Mouse (Mus musculus) lung, embryonic 15.5 days (tissue): ENCODE measurements around the gene Ccdc54. TPM values are rescaled to one million over a fixed set of nuclear protein-coding genes. Genes with fewer than 3 reads are reported as not detected.

Experiments used
- ATAC-seq: fragments of 200-750 bp; cut with Nextera tagmentation; 2 replicates; pipeline ENCODE4 v1.8.0; 2017; ENCODE audit warnings: moderate number of reproducible peaks, borderline replicate concordance; ENCODE audit not compliant: low FRiP score, low TSS enrichment; ENCODE audit errors: extremely low read depth
- H3K27ac ChIP-seq: fragments of 300-500 bp; sonication (generic); 2 replicates; pipeline ENCODE4 v1.5.1; 2015; ENCODE audit warnings: moderate library complexity, mild to moderate bottlenecking, inconsistent platforms
- H3K27me3 ChIP-seq: fragments of 300-500 bp; sonication (generic); 2 replicates; pipeline ENCODE4 v1.6.1; 2015; ENCODE audit warnings: inconsistent platforms
- H3K36me3 ChIP-seq: fragments of 300-500 bp; sonication (generic); 2 replicates; pipeline ENCODE4 v1.6.1; 2015; ENCODE audit warnings: inconsistent platforms
- H3K4me1 ChIP-seq: fragments of 300-500 bp; sonication (generic); 2 replicates; pipeline ENCODE4 v1.6.1; 2015; ENCODE audit warnings: inconsistent platforms
- H3K4me2 ChIP-seq: fragments of 300-500 bp; sonication (generic); 2 replicates; pipeline ENCODE4 v1.6.1; 2015; ENCODE audit warnings: inconsistent platforms, mild to moderate bottlenecking, moderate library complexity
- H3K4me3 ChIP-seq: fragments of 300-500 bp; sonication (generic); 2 replicates; pipeline ENCODE4 v1.5.1; 2015; ENCODE audit warnings: mild to moderate bottlenecking, inconsistent platforms
- H3K9ac ChIP-seq: fragments of 300-500 bp; sonication (generic); 2 replicates; pipeline ENCODE4 v1.6.1; 2015; ENCODE audit warnings: inconsistent platforms
- H3K9me3 ChIP-seq: fragments of 300-500 bp; sonication (generic); 2 replicates; pipeline ENCODE4 v1.6.1; 2016; ENCODE audit warnings: inconsistent platforms
- WGBS: fragments of 180-500 bp; shearing (Covaris S2); methylation state at CpG from one replicate; pipeline ENCODE4 v1.1.7; 2015; 5-methylcytosine and 5-hydroxymethylcytosine counted together
- polyA plus RNA-seq: library from polyadenylated mRNA; unstranded; fragments of >200 nt; fragmentation: Nextera tagmentation; extraction: Ambion mirVana; gene quantifications from 2 replicates; pipeline ENCODE4 v1.2.1, GENCODE M21; 2015

The Ccdc54 gene
- polyA plus RNA-seq, 1 experiment from 2014 or later: not detected

- Histone ChIP-seq H3K4me2 (no peak overlapping the region), H3K9ac (no peak overlapping the region), H3K27me3 (no peaks in the 10 kb centered on the region), H3K4me1 (no peaks in the 10 kb centered on the region), H3K9me3 (no peaks in the 10 kb centered on the region), H3K27ac (no peak overlapping the region), H3K36me3 (no peaks in the 10 kb centered on the region), H3K4me3 (no peak overlapping the region)
- 56% methylated on average over 11 of the region's 11 CpGs for WGBS
- no peak for ATAC-seq
These were observed 1.3 kb downstream of the Ccdc54 start for GRCm38 (mm10) chr16:50589574-50590151.

- no peaks in the 10 kb centered on the region for H3K9me3 ChIP-seq
- WGBS: 75% methylated on average over 1 of the region's 1 CpGs
- no peaks in the 10 kb centered on the region for H3K27me3 ChIP-seq
- H3K4me2 ChIP-seq: no peak overlapping the region
- H3K27ac ChIP-seq: no peak overlapping the region
- H3K4me1 ChIP-seq: no peaks in the 10 kb centered on the region
- no peak for ATAC-seq
- no peak overlapping the region for H3K9ac ChIP-seq
- no peak overlapping the region for H3K4me3 ChIP-seq
- H3K36me3 ChIP-seq: no peaks in the 10 kb centered on the region
These were observed 2.8 kb downstream of the Ccdc54 start for GRCm38 (mm10) chr16:50588191-50588590.

GRCm38 (mm10) chr16:50587139-50587538 lies 3.8 kb downstream of the Ccdc54 start:
- Histone ChIP-seq H3K9me3 (no peaks in the 10 kb centered on the region), H3K4me1 (no peaks in the 10 kb centered on the region), H3K4me2 (no peak overlapping the region), H3K27ac (no peak overlapping the region), H3K9ac (no peak overlapping the region), H3K4me3 (no peak overlapping the region), H3K36me3 (no peaks in the 10 kb centered on the region), H3K27me3 (no peaks in the 10 kb centered on the region)
- no peak for ATAC-seq
- WGBS: 84% methylated on average over 7 of the region's 7 CpGs

GRCm38 (mm10) chr16:50578361-50578760 lies 12.6 kb downstream of the Ccdc54 start:
- H3K36me3 ChIP-seq: no peaks in the 10 kb centered on the region
- no peaks in the 10 kb centered on the region for H3K27me3 ChIP-seq
- no peak for ATAC-seq
- no peak overlapping the region for H3K9ac ChIP-seq
- WGBS: 76% methylated on average over 6 of the region's 6 CpGs
- no peak overlapping the region for H3K27ac ChIP-seq
- H3K4me1 ChIP-seq: no peaks in the 10 kb centered on the region
- H3K4me2 ChIP-seq: no peak overlapping the region
- no peaks in the 10 kb centered on the region for H3K9me3 ChIP-seq
- no peak overlapping the region for H3K4me3 ChIP-seq

GRCm38 (mm10) chr16:50572557-50572956 lies 18.4 kb downstream of the Ccdc54 start:
- H3K4me1 ChIP-seq: no peaks in the 10 kb centered on the region
- no peaks in the 10 kb centered on the region for H3K27me3 ChIP-seq
- WGBS: 45% methylated on average over 13 of the region's 13 CpGs
- H3K4me2 ChIP-seq: no peak overlapping the region; the same call in 1 of the 2 replicates
- no peak overlapping the region for H3K4me3 ChIP-seq
- no peak for ATAC-seq
- H3K9ac ChIP-seq: no peak overlapping the region
- no peaks in the 10 kb centered on the region for H3K36me3 ChIP-seq
- no peak overlapping the region for H3K27ac ChIP-seq
- H3K9me3 ChIP-seq: no peaks in the 10 kb centered on the region

GRCm38 (mm10) chr16:50559163-50559771 lies 31.7 kb downstream of the Ccdc54 start:
- H3K9ac ChIP-seq: no peak overlapping the region
- H3K27ac ChIP-seq: no peak overlapping the region
- no peaks in the 10 kb centered on the region for H3K4me1 ChIP-seq
- H3K36me3 ChIP-seq: no peaks in the 10 kb centered on the region
- no peak for ATAC-seq
- no peak overlapping the region for H3K4me3 ChIP-seq
- no peaks in the 10 kb centered on the region for H3K27me3 ChIP-seq
- H3K9me3 ChIP-seq: no peaks in the 10 kb centered on the region
- 56% methylated on average over 6 of the region's 6 CpGs for WGBS
- no peak overlapping the region for H3K4me2 ChIP-seq

- no peaks in the 10 kb centered on the region for H3K4me1 ChIP-seq
- no peaks in the 10 kb centered on the region for H3K9me3 ChIP-seq
- WGBS: 57% methylated on average over 2 of the region's 2 CpGs
- H3K9ac ChIP-seq: no peak overlapping the region
- H3K4me2 ChIP-seq: no peak overlapping the region
- H3K4me3 ChIP-seq: no peak overlapping the region
- no peak for ATAC-seq
- H3K27ac ChIP-seq: no peak overlapping the region
- no peaks in the 10 kb centered on the region for H3K27me3 ChIP-seq
- no peaks in the 10 kb centered on the region for H3K36me3 ChIP-seq
These were observed 37.1 kb downstream of the Ccdc54 start for GRCm38 (mm10) chr16:50553828-50554227.

- H3K27ac ChIP-seq: no peak overlapping the region
- WGBS: 59% methylated on average over 7 of the region's 7 CpGs
- no peaks in the 10 kb centered on the region for H3K36me3 ChIP-seq
- no peak overlapping the region for H3K9ac ChIP-seq
- H3K4me1 ChIP-seq: no peaks in the 10 kb centered on the region
- no peak for ATAC-seq
- H3K27me3 ChIP-seq: no peaks in the 10 kb centered on the region
- no peak overlapping the region for H3K4me2 ChIP-seq
- H3K4me3 ChIP-seq: no peak overlapping the region
- H3K9me3 ChIP-seq: no peaks in the 10 kb centered on the region
These were observed 39.0 kb downstream of the Ccdc54 start for GRCm38 (mm10) chr16:50551871-50552528.

GRCm38 (mm10) chr16:50550927-50551326 lies 40.0 kb downstream of the Ccdc54 start:
- 85% methylated on average over 5 of the region's 5 CpGs for WGBS
- H3K9me3 ChIP-seq: no peaks in the 10 kb centered on the region
- H3K9ac ChIP-seq: no peak overlapping the region
- H3K4me2 ChIP-seq: no peak overlapping the region
- no peaks in the 10 kb centered on the region for H3K36me3 ChIP-seq
- no peaks in the 10 kb centered on the region for H3K27me3 ChIP-seq
- no peaks in the 10 kb centered on the region for H3K4me1 ChIP-seq
- no peak overlapping the region for H3K27ac ChIP-seq
- H3K4me3 ChIP-seq: no peak overlapping the region
- no peak for ATAC-seq

- H3K36me3 ChIP-seq: no peaks in the 10 kb centered on the region
- H3K27ac ChIP-seq: no peak overlapping the region
- no peaks in the 10 kb centered on the region for H3K27me3 ChIP-seq
- 26% methylated on average over 5 of the region's 5 CpGs for WGBS
- H3K4me2 ChIP-seq: no peak overlapping the region
- H3K9me3 ChIP-seq: no peaks in the 10 kb centered on the region
- no peaks in the 10 kb centered on the region; the same call in 1 of the 2 replicates for H3K4me1 ChIP-seq
- H3K9ac ChIP-seq: no peak overlapping the region
- no peak overlapping the region for H3K4me3 ChIP-seq
- ATAC-seq: peak; percentile 72; the same call in 1 of the 2 replicates
These were observed 48.2 kb downstream of the Ccdc54 start for GRCm38 (mm10) chr16:50542554-50543333.
